Mouse (Mus musculus) heart, adult 2 months (tissue): ENCODE results near the gene Actl7b.

Experiments used
- CTCF ChIP-seq: fragments of 200-600 bp; IDR thresholded peaks from 2 replicates; pipeline ENCODE4 v1.8.1; 2022; ENCODE audit warnings: antibody characterized with exemption, mild to moderate bottlenecking, moderate library complexity
- EP300 ChIP-seq: fragments of 200-500 bp; IDR thresholded peaks from 2 replicates; pipeline ENCODE4 v1.6.1; 2011; ENCODE audit warnings: low read depth, low read length, control low read depth; ENCODE audit not compliant: insufficient read depth
- POLR2A ChIP-seq: fragments of 200-500 bp; IDR thresholded peaks from 2 replicates; pipeline ENCODE4 v1.6.1; 2011; ENCODE audit warnings: mild to moderate bottlenecking, low read depth, low read length, control low read depth; ENCODE audit not compliant: insufficient read depth

GRCm38 (mm10) chr4:56771065-56771464 is 29.8 kb upstream of the Actl7b start:
- TF ChIP-seq CTCF: no peak
- TF ChIP-seq EP300: no peak
- no peak for TF ChIP-seq POLR2A
